Mouse (Mus musculus): Measurements from ENCODE around the gene Btrc. TPM values are rescaled to one million over a fixed set of nuclear protein-coding genes. Genes with fewer than 3 reads are reported as not detected.
A peak's percentile ranks its signal among the peaks of the same experiment; 100 is the strongest.
"Not testable (repeated sequence)": the region's sequence is repeated elsewhere in the genome, so short reads cannot be mapped to it uniquely, and the experiment has no call there.

The Btrc gene
- polyA plus RNA-seq, 1 experiment from 2014 or later, result 48.1 TPM

- DNase-seq (ENCODE audit: low spot score), result peak; percentile 84
- not testable (repeated sequence) for H3K4me2 ChIP-seq (ENCODE audit: low read length); H3K27me3 ChIP-seq (replicated peaks; ENCODE audit: control insufficient read depth, insufficient read depth, low read length); H3K4me3 ChIP-seq (ENCODE audit: low read depth, low read length); H3K27ac ChIP-seq (ENCODE audit: low read depth, low read length); H3K9ac ChIP-seq (ENCODE audit: low read length); H3K36me3 ChIP-seq (ENCODE audit: control insufficient read depth, insufficient read depth, low read length); H3K9me3 ChIP-seq (replicated peaks; ENCODE audit: control insufficient read depth, low read length); H3K4me1 ChIP-seq (ENCODE audit: control insufficient read depth, insufficient read depth, low read length)
- 0 out of 2 replicates have a peak, but pooled peaks have one; percentile 57 for ATAC-seq
Observed at GRCm38 (mm10) chr19:45436019-45436418, 72.5 kb downstream of the Btrc start.

- Histone ChIP-seq H3K36me3 (ENCODE audit: control insufficient read depth, insufficient read depth, low read length) (no peaks in the 10 kb centered on the region), H3K4me3 (ENCODE audit: low read depth, low read length) (no peak overlapping the region), H3K4me2 (ENCODE audit: low read length) (no peak overlapping the region), H3K9ac (ENCODE audit: low read length) (no peak overlapping the region), H3K27ac (ENCODE audit: low read depth, low read length) (no peak overlapping the region), H3K4me1 (ENCODE audit: control insufficient read depth, insufficient read depth, low read length) (peaks cover 5% of the 10 kb centered on the region; the same call in 1 of the 2 replicates), H3K9me3 (replicated peaks; ENCODE audit: control insufficient read depth, low read length) (no peaks in the 10 kb centered on the region), H3K27me3 (replicated peaks; ENCODE audit: control insufficient read depth, insufficient read depth, low read length) (no peaks in the 10 kb centered on the region)
- ATAC-seq (no peak), DNase-seq (ENCODE audit: low spot score) (no peak)
- WGBS, result 90% methylated on average over 4 of the region's 4 CpGs
Observed at GRCm38 (mm10) chr19:45437175-45437574, 73.6 kb downstream of the Btrc start.

GRCm38 (mm10) chr19:45438191-45438590 lies 74.7 kb downstream of the Btrc start:
- no peaks in the 10 kb centered on the region for H3K9me3 ChIP-seq (replicated peaks; ENCODE audit: control insufficient read depth, low read length)
- DNase-seq (ENCODE audit: low spot score), result no peak
- no peak overlapping the region for H3K9ac ChIP-seq (ENCODE audit: low read length)
- H3K4me3 ChIP-seq (ENCODE audit: low read depth, low read length), result no peak overlapping the region
- WGBS, result 93% methylated on average over 5 of the region's 5 CpGs
- no peak for ATAC-seq
- H3K36me3 ChIP-seq (ENCODE audit: control insufficient read depth, insufficient read depth, low read length), result no peaks in the 10 kb centered on the region
- no peaks in the 10 kb centered on the region for H3K27me3 ChIP-seq (replicated peaks; ENCODE audit: control insufficient read depth, insufficient read depth, low read length)
- H3K4me1 ChIP-seq (ENCODE audit: control insufficient read depth, insufficient read depth, low read length), result peaks cover 3% of the 10 kb centered on the region; the same call in 1 of the 2 replicates
- H3K27ac ChIP-seq (ENCODE audit: low read depth, low read length), result no peak overlapping the region
- no peak overlapping the region for H3K4me2 ChIP-seq (ENCODE audit: low read length)

DNA sequence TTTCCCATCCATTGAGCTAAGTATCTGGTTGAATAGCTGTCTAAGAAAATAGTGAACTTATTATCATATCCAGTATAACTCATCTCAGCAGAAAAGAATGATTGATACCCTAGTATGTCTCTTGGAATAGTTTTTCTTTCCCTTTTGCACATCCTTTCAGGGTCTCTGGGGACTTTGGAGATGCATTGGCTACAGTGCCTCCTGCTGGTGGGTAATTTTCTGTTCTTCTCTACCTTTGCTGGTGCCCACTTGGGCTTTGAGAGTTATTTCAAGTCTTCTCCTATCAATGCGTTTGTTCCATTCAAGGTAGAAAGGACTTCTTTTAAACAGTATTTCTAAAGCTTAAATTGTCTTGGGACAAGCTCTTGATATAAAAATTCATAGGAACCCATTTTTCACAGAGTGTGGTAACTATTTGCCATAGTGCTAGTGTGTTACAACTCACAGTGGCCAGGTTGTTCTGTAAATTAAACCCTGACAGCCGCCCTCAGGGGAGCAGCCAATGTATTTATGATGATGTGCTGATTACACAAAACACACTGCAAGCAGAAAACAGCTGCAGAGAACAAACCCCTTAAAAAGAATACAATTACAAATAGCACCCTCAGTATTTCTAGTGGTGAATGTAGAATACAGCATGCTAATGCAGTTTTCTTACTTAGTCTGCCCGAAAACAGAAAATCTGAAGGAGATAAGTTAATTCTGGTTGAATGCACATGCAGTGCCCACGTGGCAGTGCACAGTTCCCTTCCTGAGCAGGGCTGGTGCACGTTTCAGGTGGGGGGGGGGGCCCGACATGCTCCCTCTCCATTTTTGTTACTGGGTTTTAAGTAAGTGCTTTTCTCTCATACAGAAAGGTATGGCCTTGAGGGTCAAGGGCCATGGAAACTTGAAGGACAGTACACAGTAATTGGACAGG lies 75.7 kb downstream of the Btrc start:
- H3K4me1 ChIP-seq (ENCODE audit: control insufficient read depth, insufficient read depth, low read length), result peaks cover 3% of the 10 kb centered on the region; the same call in 1 of the 2 replicates
- WGBS, result 50% methylated on average over 6 of the region's 6 CpGs
- no peak overlapping the region for H3K4me2 ChIP-seq (ENCODE audit: low read length)
- H3K27me3 ChIP-seq (replicated peaks; ENCODE audit: control insufficient read depth, insufficient read depth, low read length), result no peaks in the 10 kb centered on the region
- H3K4me3 ChIP-seq (ENCODE audit: low read depth, low read length), result no peak overlapping the region
- no peak for DNase-seq (ENCODE audit: low spot score)
- H3K9me3 ChIP-seq (replicated peaks; ENCODE audit: control insufficient read depth, low read length), result no peaks in the 10 kb centered on the region
- no peak overlapping the region for H3K27ac ChIP-seq (ENCODE audit: low read depth, low read length)
- H3K9ac ChIP-seq (ENCODE audit: low read length), result no peak overlapping the region
- ATAC-seq, result no peak
- no peaks in the 10 kb centered on the region for H3K36me3 ChIP-seq (ENCODE audit: control insufficient read depth, insufficient read depth, low read length)

GRCm38 (mm10) chr19:45440554-45441175 lies 77.1 kb downstream of the Btrc start:
- Histone ChIP-seq H3K36me3 (ENCODE audit: control insufficient read depth, insufficient read depth, low read length) (no peaks in the 10 kb centered on the region), H3K4me1 (ENCODE audit: control insufficient read depth, insufficient read depth, low read length) (peaks cover 7% of the 10 kb centered on the region; the same call in 1 of the 2 replicates), H3K9ac (ENCODE audit: low read length) (no peak overlapping the region), H3K27ac (ENCODE audit: low read depth, low read length) (no peak overlapping the region), H3K4me3 (ENCODE audit: low read depth, low read length) (no peak overlapping the region), H3K27me3 (replicated peaks; ENCODE audit: control insufficient read depth, insufficient read depth, low read length) (no peaks in the 10 kb centered on the region), H3K9me3 (replicated peaks; ENCODE audit: control insufficient read depth, low read length) (no peaks in the 10 kb centered on the region), H3K4me2 (ENCODE audit: low read length) (no peak overlapping the region)
- ATAC-seq (no peak), DNase-seq (ENCODE audit: low spot score) (no peak)
- WGBS, result 59% methylated on average over 10 of the region's 10 CpGs

GRCm38 (mm10) chr19:45441717-45442116 lies 78.2 kb downstream of the Btrc start:
- H3K27me3 ChIP-seq (replicated peaks; ENCODE audit: control insufficient read depth, insufficient read depth, low read length), result no peaks in the 10 kb centered on the region
- H3K9me3 ChIP-seq (replicated peaks; ENCODE audit: control insufficient read depth, low read length), result no peaks in the 10 kb centered on the region
- no peak overlapping the region for H3K4me2 ChIP-seq (ENCODE audit: low read length)
- WGBS, result 60% methylated on average over 7 of the region's 7 CpGs
- H3K27ac ChIP-seq (ENCODE audit: low read depth, low read length), result no peak overlapping the region
- no peak overlapping the region for H3K4me3 ChIP-seq (ENCODE audit: low read depth, low read length)
- H3K36me3 ChIP-seq (ENCODE audit: control insufficient read depth, insufficient read depth, low read length), result no peaks in the 10 kb centered on the region
- no peak overlapping the region for H3K9ac ChIP-seq (ENCODE audit: low read length)
- ATAC-seq, result no peak
- DNase-seq (ENCODE audit: low spot score), result no peak
- H3K4me1 ChIP-seq (ENCODE audit: control insufficient read depth, insufficient read depth, low read length), result peaks cover 13% of the 10 kb centered on the region

GRCm38 (mm10) chr19:45445253-45445933 lies 81.9 kb downstream of the Btrc start:
- ATAC-seq (no peak), DNase-seq (ENCODE audit: low spot score) (no peak)
- Histone ChIP-seq H3K4me1 (ENCODE audit: control insufficient read depth, insufficient read depth, low read length) (peaks cover 25% of the 10 kb centered on the region), H3K27ac (ENCODE audit: low read depth, low read length) (0 out of 2 replicates have a peak overlapping the region, but pooled peaks have one; percentile 27), H3K9ac (ENCODE audit: low read length) (no peak overlapping the region), H3K9me3 (replicated peaks; ENCODE audit: control insufficient read depth, low read length) (no peaks in the 10 kb centered on the region), H3K36me3 (ENCODE audit: control insufficient read depth, insufficient read depth, low read length) (no peaks in the 10 kb centered on the region), H3K27me3 (replicated peaks; ENCODE audit: control insufficient read depth, insufficient read depth, low read length) (no peaks in the 10 kb centered on the region), H3K4me2 (ENCODE audit: low read length) (no peak overlapping the region), H3K4me3 (ENCODE audit: low read depth, low read length) (no peak overlapping the region)
- WGBS, result 72% methylated on average over 6 of the region's 6 CpGs

DNA sequence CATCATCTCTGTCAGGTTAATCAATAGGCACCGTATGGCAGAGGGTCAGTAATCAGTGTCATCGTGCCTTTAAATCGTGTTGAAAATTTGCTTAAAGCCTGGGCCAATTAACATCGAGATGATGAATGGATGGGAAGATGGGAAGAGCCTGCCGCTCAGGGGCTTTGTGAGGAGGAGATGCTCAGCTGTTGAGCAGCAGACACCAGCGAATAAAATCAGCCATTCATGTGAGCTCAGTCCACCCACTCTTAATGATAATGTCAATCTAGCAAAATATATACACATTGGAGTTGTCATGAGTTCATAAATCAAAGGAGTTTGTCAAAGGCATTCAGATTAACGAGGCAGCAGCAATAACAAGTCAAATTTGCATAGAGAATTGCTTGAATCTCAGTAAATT lies 83.1 kb downstream of the Btrc start:
- 19% methylated on average over 7 of the region's 7 CpGs for WGBS
- Histone ChIP-seq H3K27ac (ENCODE audit: low read depth, low read length) (peak overlapping the region; percentile 40; the same call in 1 of the 2 replicates), H3K4me3 (ENCODE audit: low read depth, low read length) (no peak overlapping the region), H3K9ac (ENCODE audit: low read length) (peak overlapping the region; percentile 17; the same call in 1 of the 2 replicates), H3K9me3 (replicated peaks; ENCODE audit: control insufficient read depth, low read length) (no peaks in the 10 kb centered on the region), H3K36me3 (ENCODE audit: control insufficient read depth, insufficient read depth, low read length) (no peaks in the 10 kb centered on the region), H3K27me3 (replicated peaks; ENCODE audit: control insufficient read depth, insufficient read depth, low read length) (no peaks in the 10 kb centered on the region), H3K4me2 (ENCODE audit: low read length) (0 out of 2 replicates have a peak overlapping the region, but pooled peaks have one; percentile 1), H3K4me1 (ENCODE audit: control insufficient read depth, insufficient read depth, low read length) (peaks cover 22% of the 10 kb centered on the region)
- DNase-seq (ENCODE audit: low spot score) (peak; percentile 61), ATAC-seq (peak; percentile 80)

Measured in forebrain, embryonic 14.5 days (tissue).